Mouse (Mus musculus): ENCODE data around the gene Srsf4. TPM values are rescaled to one million over a fixed set of nuclear protein-coding genes. Genes with fewer than 3 reads are reported as not detected.

The Srsf4 gene
- polyA plus RNA-seq, 1 experiment from 2014 or later, result 139 TPM

DNA sequence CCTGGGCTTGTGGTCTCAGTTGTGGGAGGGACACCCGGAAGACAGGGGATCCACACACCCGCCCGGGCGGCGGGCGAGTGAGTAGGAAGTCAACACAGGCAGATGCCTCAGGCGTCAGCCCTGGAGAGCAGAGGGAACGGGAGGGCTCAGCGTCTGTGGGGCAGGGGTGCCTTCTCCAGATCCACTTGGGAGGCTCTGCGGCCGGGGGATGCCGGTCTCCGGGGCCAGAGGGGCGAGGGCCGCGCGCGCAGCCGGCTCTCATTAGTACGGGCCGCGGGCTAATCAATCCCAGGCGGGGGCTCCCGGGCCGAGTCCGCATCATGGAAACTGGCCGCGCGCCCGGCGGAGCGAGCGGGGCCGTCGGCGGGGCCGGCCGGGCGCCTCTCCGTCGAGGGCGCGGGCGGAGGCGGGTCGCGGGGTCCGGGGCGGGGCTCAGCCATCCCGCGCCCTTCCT, 46.8 kb downstream of the Srsf4 start:
- H3K4me3 ChIP-seq, result peak overlapping the region; percentile 62
- H3K27me3 ChIP-seq (ENCODE audit: insufficient read depth, poor library complexity, severe bottlenecking), result peaks cover 100% of the 10 kb centered on the region
- H3K27ac ChIP-seq, result peak overlapping the region; percentile 82
- peak; percentile 61 for DNase-seq (ENCODE audit: low spot score)
- peaks cover 27% of the 10 kb centered on the region for H3K36me3 ChIP-seq
- H3K4me1 ChIP-seq (replicated peaks), result peaks cover 82% of the 10 kb centered on the region
- H3K9me3 ChIP-seq, result no peaks in the 10 kb centered on the region
- under 1% methylated on average over 51 of the region's 51 CpGs for WGBS

DNA sequence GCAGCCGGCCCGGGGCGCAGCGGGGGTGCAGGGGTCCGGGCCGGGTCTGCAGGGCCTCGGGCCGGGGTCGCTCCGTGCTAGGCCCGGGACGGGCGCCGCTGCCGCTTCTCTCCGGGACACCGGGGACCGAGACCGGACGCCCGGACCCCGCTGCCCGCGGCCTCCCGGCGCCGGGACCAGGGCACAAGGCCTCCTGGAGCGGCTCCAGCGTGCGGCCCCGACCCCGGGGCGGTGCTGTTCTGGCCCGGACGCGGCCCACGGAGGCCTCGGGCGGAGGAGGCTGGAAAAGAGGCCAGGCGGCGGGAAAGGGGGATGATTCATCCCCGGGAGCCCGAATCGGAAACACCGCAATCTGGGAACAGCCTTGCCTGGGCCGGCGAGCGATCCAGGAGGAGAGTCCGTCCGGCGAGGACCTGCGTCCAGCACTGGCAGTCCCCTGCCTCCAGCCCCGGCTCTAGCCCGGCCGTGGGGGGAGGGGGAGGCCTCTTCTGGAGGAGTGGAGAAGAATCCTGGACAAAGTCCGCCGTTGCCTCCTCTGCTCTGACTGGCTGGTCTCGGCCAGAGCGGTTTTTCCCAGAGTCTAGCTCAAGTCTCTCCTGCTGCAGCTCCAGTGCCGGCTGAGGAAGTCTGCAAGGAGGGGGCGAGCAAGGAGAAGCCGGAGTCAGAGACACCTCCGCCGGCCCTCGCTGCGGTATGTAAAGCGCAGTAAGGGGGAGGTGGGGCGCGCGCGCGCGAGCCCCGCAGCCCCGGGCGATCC, 47.4 kb downstream of the Srsf4 start:
- H3K36me3 ChIP-seq, result peaks cover 33% of the 10 kb centered on the region
- peaks cover 98% of the 10 kb centered on the region for H3K27me3 ChIP-seq (ENCODE audit: insufficient read depth, poor library complexity, severe bottlenecking)
- under 1% methylated on average over 76 of the region's 76 CpGs for whole genome bisulfite sequencing
- peaks cover 82% of the 10 kb centered on the region for H3K4me1 ChIP-seq (replicated peaks)
- H3K4me3 ChIP-seq, result peak overlapping the region; percentile 62
- H3K27ac ChIP-seq, result peak overlapping the region; percentile 82
- H3K9me3 ChIP-seq, result no peaks in the 10 kb centered on the region
- DNase-seq (ENCODE audit: low spot score), result peak; percentile 77

DNA sequence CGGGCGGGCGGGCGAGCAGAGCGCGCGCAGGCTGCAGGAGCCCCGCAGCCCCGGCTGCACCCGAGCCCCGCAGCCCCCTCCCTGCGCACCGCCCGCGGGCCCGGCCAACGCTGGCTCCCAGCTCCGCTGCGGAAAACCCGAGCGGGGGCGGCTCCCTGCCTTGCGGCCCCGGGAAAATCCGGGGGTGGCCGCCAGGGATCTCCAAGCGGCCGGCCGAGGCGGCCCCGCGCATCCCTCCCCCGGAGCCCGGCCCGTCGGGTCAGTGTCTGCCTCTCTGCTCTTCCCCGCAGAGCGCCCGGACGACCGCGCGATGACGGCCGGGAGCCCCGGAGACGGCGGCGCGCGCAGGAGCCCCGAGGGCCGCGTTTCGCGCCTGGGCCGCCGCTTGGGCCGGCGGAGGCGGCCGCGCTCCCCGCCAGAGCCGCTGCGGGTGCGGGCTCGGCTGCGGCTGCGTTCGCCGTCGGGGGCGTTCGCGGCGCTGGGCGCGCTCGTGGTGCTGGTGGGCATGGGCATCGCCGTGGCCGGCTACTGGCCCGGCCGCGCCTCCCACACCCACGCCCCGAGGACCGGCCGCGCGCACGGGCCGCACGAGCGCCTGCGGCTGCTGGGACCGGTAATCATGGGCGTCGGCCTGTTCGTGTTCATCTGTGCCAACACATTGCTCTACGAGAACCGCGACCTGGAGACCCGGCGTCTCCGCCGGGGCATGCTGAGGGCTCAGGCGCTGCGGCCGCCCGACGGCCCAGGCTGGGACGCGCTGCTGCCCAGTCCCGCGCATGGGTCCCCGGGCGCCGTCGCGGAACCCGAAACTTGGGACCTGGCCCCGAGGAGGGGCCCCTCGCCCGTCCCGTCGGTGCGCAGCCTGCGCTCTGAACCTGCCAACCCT, 48.3 kb downstream of the Srsf4 start, which contains the start of gene Tmem200b:
Gene Tmem200b, plus strand, starts transcription at position 311 of the 886 bp plus-strand sequence.
- DNase-seq (ENCODE audit: low spot score), result peak; percentile 45

DNA sequence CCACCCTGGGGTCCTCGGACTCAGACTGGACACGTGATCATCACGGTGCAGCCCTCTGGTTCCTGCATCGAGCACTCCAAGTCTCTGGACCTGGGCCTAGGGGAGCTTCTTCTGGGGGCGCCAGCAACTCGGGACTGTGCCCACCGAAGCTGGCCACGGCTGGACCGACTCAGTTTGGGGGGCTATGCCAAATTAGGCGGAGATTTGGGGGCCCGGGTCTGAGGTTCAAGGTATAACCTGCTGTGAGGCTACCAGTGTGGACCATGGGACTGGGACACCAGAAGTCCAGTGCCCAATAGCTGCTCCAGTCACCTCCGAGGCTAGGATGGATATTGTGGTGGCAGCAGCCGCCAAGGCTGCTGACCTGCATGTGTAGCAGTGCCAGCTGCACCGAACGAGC, 49.0 kb downstream of the Srsf4 start:
- 57% methylated on average over 15 of the region's 15 CpGs for WGBS
- no peaks in the 10 kb centered on the region for H3K9me3 ChIP-seq
- peaks cover 85% of the 10 kb centered on the region for H3K27me3 ChIP-seq (ENCODE audit: insufficient read depth, poor library complexity, severe bottlenecking)
- peak overlapping the region; percentile 62 for H3K4me3 ChIP-seq
- peaks cover 83% of the 10 kb centered on the region for H3K4me1 ChIP-seq (replicated peaks)
- H3K36me3 ChIP-seq, result peaks cover 49% of the 10 kb centered on the region
- H3K27ac ChIP-seq, result peak overlapping the region; percentile 82; the same call in 1 of the 2 replicates
- DNase-seq (ENCODE audit: low spot score), result no peak

More for the DNA sequence above, 48.3 kb downstream of the Srsf4 start, which contains the start of gene Tmem200b:
- Histone ChIP-seq H3K27me3 (ENCODE audit: insufficient read depth, poor library complexity, severe bottlenecking) (peaks cover 92% of the 10 kb centered on the region), H3K27ac (peak within 1 kb of the TSS; percentile 82), H3K36me3 (peaks cover 42% of the 10 kb centered on the region), H3K9me3 (no peaks in the 10 kb centered on the region), H3K4me1 (replicated peaks) (peaks cover 83% of the 10 kb centered on the region), H3K4me3 (peak within 1 kb of the TSS; percentile 62)
- WGBS, result 2% methylated on average over 128 of the region's 130 CpGs

DNA sequence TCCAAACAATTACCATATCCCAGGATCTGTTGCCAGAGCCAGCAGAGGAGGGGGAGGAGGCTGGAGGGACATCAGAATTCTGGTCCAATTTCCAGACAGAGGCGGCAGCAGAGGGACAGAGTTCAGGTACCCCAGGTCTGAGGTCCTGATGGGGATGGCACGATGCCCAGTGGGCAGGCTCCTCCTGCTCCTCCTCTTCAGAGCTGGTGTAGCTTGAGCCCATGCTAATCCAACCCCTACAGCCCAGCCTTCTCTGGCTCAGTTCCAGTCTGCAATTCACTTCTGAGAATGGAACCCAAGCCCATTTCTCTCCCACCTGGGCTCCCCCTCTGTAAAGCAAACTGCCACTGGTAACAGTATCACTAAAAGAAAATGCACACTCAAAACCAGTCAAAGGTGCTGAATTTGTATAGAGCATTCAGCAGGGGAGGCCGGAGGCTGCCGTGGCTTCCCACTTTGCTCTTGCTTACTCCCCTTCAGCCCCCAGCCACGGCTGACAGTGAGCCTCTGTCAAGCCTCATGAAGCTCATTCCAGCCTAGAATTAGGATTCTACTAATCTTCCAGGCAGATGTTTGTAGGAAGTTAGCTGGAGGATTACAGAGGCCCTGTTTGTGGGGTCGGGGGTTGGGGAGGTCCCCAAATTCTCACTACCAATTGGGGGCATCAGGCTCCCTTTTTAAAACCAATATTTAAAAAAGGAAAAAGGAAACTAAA, 50.8 kb downstream of the Srsf4 start:
- no peak overlapping the region for H3K4me3 ChIP-seq
- H3K27ac ChIP-seq, result no peak overlapping the region
- WGBS, result 78% methylated on average over 6 of the region's 6 CpGs
- no peak for DNase-seq (ENCODE audit: low spot score)
- H3K36me3 ChIP-seq, result peaks cover 68% of the 10 kb centered on the region
- H3K9me3 ChIP-seq, result no peaks in the 10 kb centered on the region
- peaks cover 72% of the 10 kb centered on the region for H3K4me1 ChIP-seq (replicated peaks)
- peaks cover 67% of the 10 kb centered on the region for H3K27me3 ChIP-seq (ENCODE audit: insufficient read depth, poor library complexity, severe bottlenecking)

DNA sequence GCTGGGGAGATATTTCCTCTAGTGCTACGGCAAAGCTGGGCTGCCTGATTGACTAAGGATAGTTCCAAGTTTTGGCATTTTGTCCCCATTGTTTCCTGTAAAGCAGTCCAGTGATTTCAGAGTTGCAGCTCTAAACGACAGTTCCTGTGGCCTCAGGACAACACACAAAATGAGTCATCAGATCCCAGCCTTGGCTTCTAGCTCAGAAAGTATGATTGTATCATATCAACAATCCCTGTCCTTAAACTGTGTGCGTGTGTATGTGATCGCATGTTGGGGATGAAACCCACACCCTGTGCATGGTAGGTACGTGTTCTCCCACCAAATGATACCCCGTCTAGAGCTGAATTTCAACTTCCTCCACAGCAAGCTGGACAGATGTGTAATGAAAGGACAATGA, 55.7 kb downstream of the Srsf4 start:
- 90% methylated on average over 6 of the region's 6 CpGs for WGBS
- DNase-seq (ENCODE audit: low spot score), result no peak
- H3K27ac ChIP-seq, result no peak overlapping the region
- peaks cover 33% of the 10 kb centered on the region; the same call in 1 of the 2 replicates for H3K4me1 ChIP-seq (replicated peaks)
- peaks cover 18% of the 10 kb centered on the region for H3K27me3 ChIP-seq (ENCODE audit: insufficient read depth, poor library complexity, severe bottlenecking)
- no peaks in the 10 kb centered on the region for H3K9me3 ChIP-seq
- peaks cover 99% of the 10 kb centered on the region for H3K36me3 ChIP-seq
- no peak overlapping the region for H3K4me3 ChIP-seq

DNA sequence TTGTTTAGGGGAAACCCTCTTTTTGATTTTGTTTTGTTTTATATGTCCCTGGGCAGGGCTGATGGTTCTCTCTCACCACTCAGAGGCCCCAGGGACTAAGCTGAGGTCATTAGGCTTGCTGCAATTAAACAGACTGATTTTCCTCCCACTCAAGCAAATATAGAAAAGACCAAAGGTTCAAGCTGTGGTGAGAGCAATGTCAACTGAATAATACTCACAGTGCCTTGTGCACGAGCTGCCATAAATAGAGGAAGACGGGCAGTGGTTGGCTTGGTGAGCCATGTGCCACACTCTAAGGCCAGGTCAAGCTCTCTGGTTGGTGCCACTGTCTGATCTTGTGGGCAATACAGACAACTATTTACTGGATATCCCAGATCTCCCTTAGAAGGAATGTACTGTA, 66.0 kb downstream of the Srsf4 start:
- WGBS, result 93% methylated on average over 2 of the region's 2 CpGs
- Histone ChIP-seq H3K4me1 (replicated peaks) (no peaks in the 10 kb centered on the region), H3K4me3 (no peak overlapping the region), H3K9me3 (no peaks in the 10 kb centered on the region), H3K36me3 (peaks cover 84% of the 10 kb centered on the region), H3K27me3 (ENCODE audit: insufficient read depth, poor library complexity, severe bottlenecking) (no peaks in the 10 kb centered on the region), H3K27ac (no peak overlapping the region)
- DNase-seq (ENCODE audit: low spot score), result no peak

DNA sequence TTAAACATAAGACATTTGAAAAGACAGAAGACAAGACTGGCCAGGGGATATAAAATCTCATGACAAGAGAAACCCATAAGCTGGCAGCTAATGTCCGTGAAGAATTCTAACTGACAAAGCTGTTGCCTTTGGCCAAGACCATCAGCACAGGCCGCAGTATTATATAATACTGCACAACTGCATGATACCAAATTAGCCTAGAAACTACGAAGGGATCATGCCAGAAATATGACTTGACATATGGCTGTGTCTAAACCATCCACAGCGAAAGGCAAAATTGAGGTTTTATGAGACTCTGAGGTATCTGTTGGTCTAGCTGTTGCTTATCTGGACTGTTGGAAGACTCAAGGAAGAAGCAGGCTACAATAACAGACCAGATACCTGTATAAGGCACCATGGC, 67.4 kb downstream of the Srsf4 start:
- H3K9me3 ChIP-seq, result no peaks in the 10 kb centered on the region
- H3K27ac ChIP-seq, result no peak overlapping the region
- no peak for DNase-seq (ENCODE audit: low spot score)
- H3K27me3 ChIP-seq (ENCODE audit: insufficient read depth, poor library complexity, severe bottlenecking), result no peaks in the 10 kb centered on the region
- no peaks in the 10 kb centered on the region for H3K4me1 ChIP-seq (replicated peaks)
- no peak overlapping the region for H3K4me3 ChIP-seq
- peaks cover 75% of the 10 kb centered on the region for H3K36me3 ChIP-seq
- WGBS, result 97% methylated on average over 4 of the region's 4 CpGs

DNA sequence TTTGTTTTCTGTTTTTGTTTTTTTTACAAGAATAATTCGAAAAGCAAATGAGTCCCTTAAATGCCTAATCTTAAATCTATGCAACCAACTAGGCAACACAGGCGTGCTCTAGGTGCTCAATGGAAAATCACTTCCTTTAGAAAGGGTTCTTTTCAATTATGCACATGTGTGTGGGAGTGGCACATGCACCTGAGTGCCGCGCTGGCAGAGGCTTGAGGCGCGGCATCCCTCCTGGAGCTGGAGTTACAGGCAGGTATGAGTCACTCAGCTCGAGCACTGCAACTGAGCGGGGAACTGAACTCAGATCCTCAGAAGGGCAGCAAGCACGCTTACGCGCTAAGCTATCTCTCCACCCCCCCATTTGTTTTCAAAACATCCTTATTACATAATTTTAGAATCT, 74.4 kb downstream of the Srsf4 start:
- 91% methylated on average over 11 of the region's 11 CpGs for WGBS
- Histone ChIP-seq H3K36me3 (peaks cover 37% of the 10 kb centered on the region), H3K27me3 (ENCODE audit: insufficient read depth, poor library complexity, severe bottlenecking) (no peaks in the 10 kb centered on the region)

DNA sequence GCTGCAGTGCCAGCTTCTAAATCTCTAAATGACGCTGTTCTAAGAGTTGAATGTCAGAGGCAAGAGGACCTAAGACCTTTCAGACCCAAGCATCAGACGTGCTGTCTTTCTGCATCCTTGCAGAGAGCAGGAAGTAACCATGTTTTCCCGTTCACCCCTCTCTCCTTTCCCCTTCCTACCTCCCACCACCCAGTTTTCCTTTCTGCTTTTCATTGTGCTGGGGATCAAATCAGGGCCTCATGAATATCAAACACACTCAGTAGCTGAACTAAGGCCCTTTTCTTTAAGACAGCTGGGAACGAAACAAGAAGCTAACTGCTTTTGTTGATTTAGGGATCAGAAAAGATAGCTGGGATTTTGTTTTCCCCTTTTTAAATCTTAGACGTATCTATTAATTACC, 76.5 kb downstream of the Srsf4 start:
- H3K9me3 ChIP-seq, result no peaks in the 10 kb centered on the region
- H3K36me3 ChIP-seq, result peaks cover 39% of the 10 kb centered on the region
- DNase-seq (ENCODE audit: low spot score), result no peak
- H3K4me1 ChIP-seq (replicated peaks), result peaks cover 29% of the 10 kb centered on the region
- H3K4me3 ChIP-seq, result no peak overlapping the region
- H3K27ac ChIP-seq, result no peak overlapping the region
- H3K27me3 ChIP-seq (ENCODE audit: insufficient read depth, poor library complexity, severe bottlenecking), result no peaks in the 10 kb centered on the region
- 41% methylated on average over 5 of the region's 5 CpGs for WGBS

More for the DNA sequence above, 74.4 kb downstream of the Srsf4 start:
- DNase-seq (ENCODE audit: low spot score), result no peak
- Histone ChIP-seq H3K4me1 (replicated peaks) (peaks cover 29% of the 10 kb centered on the region), H3K4me3 (no peak overlapping the region), H3K9me3 (no peaks in the 10 kb centered on the region), H3K27ac (no peak overlapping the region)

DNA sequence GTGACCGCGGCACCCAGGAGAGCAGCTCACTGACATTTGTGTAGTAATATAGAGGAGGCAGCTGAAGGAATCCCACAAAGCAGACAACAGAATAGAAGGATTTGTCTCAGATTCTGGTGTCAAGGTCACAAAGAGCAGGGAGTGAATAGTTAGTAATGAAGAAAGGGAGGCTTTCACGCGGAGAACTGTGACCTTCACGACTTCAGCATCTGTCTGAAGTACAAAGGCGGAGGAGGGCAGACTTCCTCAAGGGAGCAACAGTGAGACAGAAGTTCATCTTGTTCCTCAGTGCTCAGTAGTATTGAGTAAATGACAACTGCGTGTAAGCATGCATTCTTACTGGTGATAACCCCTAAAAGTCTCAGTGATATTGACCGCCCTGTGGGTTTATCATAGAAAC, 77.2 kb downstream of the Srsf4 start:
- no peaks in the 10 kb centered on the region for H3K9me3 ChIP-seq
- peaks cover 29% of the 10 kb centered on the region for H3K4me1 ChIP-seq (replicated peaks)
- no peak overlapping the region for H3K4me3 ChIP-seq
- peaks cover 46% of the 10 kb centered on the region for H3K36me3 ChIP-seq
- no peaks in the 10 kb centered on the region for H3K27me3 ChIP-seq (ENCODE audit: insufficient read depth, poor library complexity, severe bottlenecking)
- WGBS, result 60% methylated on average over 8 of the region's 8 CpGs
- peak overlapping the region; percentile 47; the same call in 1 of the 2 replicates for H3K27ac ChIP-seq
- DNase-seq (ENCODE audit: low spot score), result peak; percentile 9

Data from hindbrain, embryonic 10.5 days (tissue).